Comparison of ENCODE assay signal across 20 mouse cellular contexts in genomic region chr14:120933624-120934023, GRCm38 (mm10). TPM values are rescaled to one million over a fixed set of nuclear protein-coding genes. Genes with fewer than 3 reads are reported as not detected.
DNase-seq lines count a peak whose midpoint lies in the region; ATAC-seq and TF ChIP-seq lines count a peak whose summit lies in the region.
"Had no signal": no experiment of that assay in that cellular context is flagged by ENCODE, and none has a peak within 500 bp of the region (broad histone marks: within the 10 kb centered on the region; RNA-seq: fewer than 3 reads in every experiment).

No protein-coding gene starts in this region.

- TF ChIP-seq CTCF in liver, postnatal 0 days (IDR thresholded peaks at IDR 0.05; ENCODE audit: low read depth) = no peak

- intact Hi-C loops in gastrocnemius, postnatal 36 days (cut with DNase I) = no loop called here
- intact Hi-C loops in left cerebral cortex, postnatal 25 days (cut with DNase I) = no loop called here

- no peaks in the 10 kb centered on the region for H3K4me1 ChIP-seq in liver, embryonic 13.5 days (replicated peaks)
- H3K4me1 ChIP-seq in liver, postnatal 0 days (ENCODE audit: insufficient read depth) = no peaks in the 10 kb centered on the region
- H3K4me1 ChIP-seq: embryonic facial prominence, embryonic 13.5 days; forebrain, embryonic 10.5 days; heart, embryonic 12.5 days; hindbrain, embryonic 15.5 days had no signal

- DNase-seq in liver, embryonic 13.5 days = no peak
- no peak for DNase-seq in liver, postnatal 0 days
- no peak for DNase-seq in heart, adult 8-10 months (ENCODE audit: low spot score)
- DNase-seq in gastrocnemius, postnatal 36 days = no peak
- DNase-seq in layer of hippocampus, postnatal 14 days (ENCODE audit: low spot score in 2 of 2) = no peak
- no peak for DNase-seq in left cerebral cortex, postnatal 25 days (ENCODE audit: low spot score in 2 of 2)
- DNase-seq: adrenal gland, postnatal 14 days; cerebellum, adult 18-20 months; cerebellum, adult 9-11 months; cerebellum, postnatal 36 days; heart, adult 2 months had no signal

- no peak overlapping the region for H3K4me3 ChIP-seq in liver, embryonic 13.5 days (replicated peaks)
- no peak overlapping the region for H3K4me3 ChIP-seq in liver, postnatal 0 days (ENCODE audit: low read depth, low read length)
- H3K4me3 ChIP-seq: embryonic facial prominence, embryonic 13.5 days; forebrain, embryonic 10.5 days; heart, adult 2 months; heart, embryonic 12.5 days; hindbrain, embryonic 15.5 days had no signal

- no peaks in the 10 kb centered on the region for H3K9me3 ChIP-seq in liver, embryonic 13.5 days (replicated peaks)
- H3K9me3 ChIP-seq in liver, postnatal 0 days (ENCODE audit: low read length) = no peaks in the 10 kb centered on the region
- H3K9me3 ChIP-seq: embryonic facial prominence, embryonic 13.5 days; forebrain, embryonic 10.5 days; heart, embryonic 12.5 days; hindbrain, embryonic 15.5 days had no signal

- WGBS in liver, embryonic 13.5 days (ENCODE audit: insufficient replicate concordance) = 57% methylated on average over 8 of the region's 8 CpGs
- WGBS in liver, postnatal 0 days (ENCODE audit: insufficient replicate concordance) = 75% methylated on average over 8 of the region's 8 CpGs

- H3K27me3 ChIP-seq in liver, embryonic 13.5 days = no peaks in the 10 kb centered on the region
- no peaks in the 10 kb centered on the region for H3K27me3 ChIP-seq in liver, postnatal 0 days (ENCODE audit: insufficient read depth, low read length)
- H3K27me3 ChIP-seq: CH12.LX; embryonic facial prominence, embryonic 13.5 days; heart, embryonic 12.5 days; hindbrain, embryonic 15.5 days; Patski had no signal

- no peak overlapping the region for H3K4me2 ChIP-seq in liver, embryonic 13.5 days
- H3K4me2 ChIP-seq in liver, postnatal 0 days (ENCODE audit: low read depth, low read length) = no peak overlapping the region
- H3K4me2 ChIP-seq: embryonic facial prominence, embryonic 13.5 days; heart, embryonic 12.5 days; hindbrain, embryonic 15.5 days had no signal

- H3K9ac ChIP-seq in liver, embryonic 13.5 days = no peak overlapping the region
- H3K9ac ChIP-seq in liver, postnatal 0 days (replicated peaks) = no peak overlapping the region
- H3K9ac ChIP-seq: embryonic facial prominence, embryonic 13.5 days; heart, embryonic 12.5 days; hindbrain, embryonic 15.5 days had no signal

- H3K27ac ChIP-seq in liver, embryonic 13.5 days = no peak overlapping the region
- H3K27ac ChIP-seq in liver, postnatal 0 days (ENCODE audit: low read depth) = no peak overlapping the region
- H3K27ac ChIP-seq: embryonic facial prominence, embryonic 13.5 days; forebrain, embryonic 10.5 days; heart, adult 2 months; hindbrain, embryonic 15.5 days had no signal

- ATAC-seq in erythroid progenitor cell, adult 5-6 weeks (replicated peaks; ENCODE audit: low FRiP score, poor library complexity, severe bottlenecking) = peak; percentile 80
- ATAC-seq in liver, embryonic 13.5 days (ENCODE audit: low read depth) = peak; percentile 85
- peak; percentile 51; the same call in 1 of the 2 replicates for ATAC-seq in liver, postnatal 0 days
- ATAC-seq: activated CD4-positive, CD25-positive, alpha-beta regulatory T cell, adult 4 months; forebrain, embryonic 14.5 days; Patski had no signal

- peaks cover 94% of the 10 kb centered on the region for H3K36me3 ChIP-seq in liver, embryonic 13.5 days
- peaks cover 72% of the 10 kb centered on the region for H3K36me3 ChIP-seq in liver, postnatal 0 days (replicated peaks; ENCODE audit: insufficient read depth, low read length)

- no peak for TF ChIP-seq EP300 in liver, postnatal 0 days (IDR thresholded peaks at IDR 0.05; ENCODE audit: low read depth)

RNA-seq across cellular contexts. Expression of gene Ipo5, which starts 22.6 kb away (rescaled TPM):
- 38.1 and 38.2 TPM in 2 replicates for total RNA-seq in erythroid progenitor cell, adult 5-6 weeks (2015; ENCODE audit: low replicate concordance)
- total RNA-seq in erythroid progenitor cell, adult 5-6 weeks (2017; ENCODE audit: low replicate concordance) = 43.8 and 46.9 TPM in 2 replicates
- 57.3 and 71.1 TPM in 2 replicates for polyA plus RNA-seq in liver, embryonic 13.5 days (2015; fragmentation: Nextera tagmentation; extraction: Ambion mirVana)
- polyA plus RNA-seq in liver, postnatal 0 days (2015; fragmentation: Nextera tagmentation; extraction: Ambion mirVana) = 15.6 and 17.3 TPM in 2 replicates
- total RNA-seq in heart, adult 8-10 months (2022) = 100 to 1,000 TPM; 113 to 131 (median 125) TPM
- 100 to 1,000 TPM in 1 of 2 experiments, 10 to 100 TPM in 1; 85.8 to 109 TPM for total RNA-seq in gastrocnemius, postnatal 36 days (2021)
- total RNA-seq in layer of hippocampus, postnatal 14 days (2021) = 100 to 1,000 TPM in 1 of 2 experiments, 10 to 100 TPM in 1; 98.5 to 102 TPM
- total RNA-seq in left cerebral cortex, postnatal 25 days (2021) = 100 to 1,000 TPM; 103 to 111 TPM
